8 mouse cellular contexts compared by ENCODE assay signal in genomic region chr10:86730823-86731499, GRCm38 (mm10). TPM values are rescaled to one million over a fixed set of nuclear protein-coding genes. Genes with fewer than 3 reads are reported as not detected.
A peak's percentile ranks its signal among the peaks of the same experiment; 100 is the strongest.
DNase-seq lines count a peak whose midpoint lies in the region; ATAC-seq and TF ChIP-seq lines count a peak whose summit lies in the region.

No protein-coding gene starts in this region.

- no peak overlapping the region for H3K27ac ChIP-seq in hindbrain, embryonic 12.5 days

- peak; percentile 93 for TF ChIP-seq CTCF in Patski (IDR thresholded peaks at IDR 0.05)

- no peaks in the 10 kb centered on the region for H3K27me3 ChIP-seq in Patski
- no peaks in the 10 kb centered on the region for H3K27me3 ChIP-seq in hindbrain, embryonic 12.5 days

- in situ Hi-C loops in Patski (cut with MboI; ENCODE audit: low pct_unique_long_range_greater_than_20kb), result loop anchor here (10.0 kb wide), 1 partner anchor 256 kb away; no protein-coding TSS in a partner anchor

- DNase-seq in Patski (ENCODE audit: low read depth, low spot score), result no peak
- peak; percentile 92 to 93 for DNase-seq in cerebellum, postnatal 10 days
- DNase-seq in frontal cortex, postnatal 10 days (ENCODE audit: low spot score in 2 of 2), result peak; percentile 24 to 74
- peak; percentile 88 to 89 for DNase-seq in layer of hippocampus, postnatal 10 days (ENCODE audit: low spot score in 2 of 2)
- DNase-seq in lung, postnatal 10 days, result peak; percentile 90
- peak; percentile 83 for DNase-seq in ovary, postnatal 36 days (ENCODE audit: low spot score)
- DNase-seq in thymus, postnatal 14 days, result peak; percentile 90

- ATAC-seq in Patski, result peak; percentile 71
- ATAC-seq in hindbrain, embryonic 12.5 days (ENCODE audit: low FRiP score), result 0 out of 2 replicates have a peak, but pooled peaks have one; percentile 23

- whole genome bisulfite sequencing in hindbrain, embryonic 12.5 days, result 15% methylated on average over 22 of the region's 22 CpGs

- peaks cover 6% of the 10 kb centered on the region for H3K4me1 ChIP-seq in hindbrain, embryonic 12.5 days

- peak overlapping the region; percentile 57 for H3K4me2 ChIP-seq in hindbrain, embryonic 12.5 days (replicated peaks)

- CTCF ChIA-PET in Patski (lab: Charles Lee), result interaction anchor here (0.6 to 2.0 kb wide), 13 partner anchors 11 to 401 kb away, joined by 3 to 6 read pairs (median 3); no protein-coding TSS in a partner anchor

- H3K9ac ChIP-seq in hindbrain, embryonic 12.5 days, result peak overlapping the region; percentile 55; the same call in 1 of the 2 replicates

- no peaks in the 10 kb centered on the region for H3K36me3 ChIP-seq in hindbrain, embryonic 12.5 days

- peak overlapping the region; percentile 37 for H3K4me3 ChIP-seq in hindbrain, embryonic 12.5 days

- POLR2A ChIA-PET in Patski (lab: Charles Lee), result no interaction called here

- no peaks in the 10 kb centered on the region for H3K9me3 ChIP-seq in hindbrain, embryonic 12.5 days (replicated peaks)

RNA-seq across cellular contexts. Expression of gene Ttc41, which starts 25.4 kb away (rescaled TPM):
- 2.0 TPM for polyA plus RNA-seq in Patski (2021)
- 2.6 and 3.4 TPM in 2 replicates for polyA plus RNA-seq in hindbrain, embryonic 12.5 days (2016; fragmentation: Nextera tagmentation; extraction: Ambion mirVana)
- 1 to 10 TPM; 1.2 to 1.4 TPM for total RNA-seq in layer of hippocampus, postnatal 10 days (2021)

RNA-seq across cellular contexts. Expression of gene Hsp90b1, which starts 25.7 kb away (rescaled TPM):
- polyA plus RNA-seq in Patski (2021), result 974 TPM
- 551 and 555 TPM in 2 replicates for polyA plus RNA-seq in hindbrain, embryonic 12.5 days (2016; fragmentation: Nextera tagmentation; extraction: Ambion mirVana)
- 100 to 1,000 TPM; 263 to 275 TPM for total RNA-seq in layer of hippocampus, postnatal 10 days (2021)

RNA-seq across cellular contexts. Expression of gene Gm49358, which starts 32.8 kb away (rescaled TPM):
- 0.51 TPM for polyA plus RNA-seq in Patski (2021)
- not detected in 2 replicates for polyA plus RNA-seq in hindbrain, embryonic 12.5 days (2016; fragmentation: Nextera tagmentation; extraction: Ambion mirVana)
- 10 to 100 TPM; 23.7 to 29.2 TPM for total RNA-seq in layer of hippocampus, postnatal 10 days (2021)

RNA-seq across cellular contexts. Expression of gene Nt5dc3, which starts 47.8 kb away (rescaled TPM):
- polyA plus RNA-seq in Patski (2021), result 10.9 TPM
- 3.9 and 4.2 TPM in 2 replicates for polyA plus RNA-seq in hindbrain, embryonic 12.5 days (2016; fragmentation: Nextera tagmentation; extraction: Ambion mirVana)
- 100 to 1,000 TPM in 1 of 2 experiments, 10 to 100 TPM in 1; 86.3 to 102 TPM for total RNA-seq in layer of hippocampus, postnatal 10 days (2021)
